Mouse (Mus musculus): Measurements from ENCODE around the gene Dupd1. TPM values are rescaled to one million over a fixed set of nuclear protein-coding genes. Genes with fewer than 3 reads are reported as not detected.

Dupd1 gene
- 0.10 TPM in 1 of 2 replicates, not detected in the other for polyA plus RNA-seq (2015; fragmentation: Nextera tagmentation; extraction: Ambion mirVana)

- H3K4me2 ChIP-seq, result no peak within 1 kb of the TSS
- H3K9ac ChIP-seq, result no peak within 1 kb of the TSS
- no peaks in the 10 kb centered on the region for H3K9me3 ChIP-seq (replicated peaks)
- no peaks in the 10 kb centered on the region for H3K36me3 ChIP-seq (replicated peaks)
- H3K4me1 ChIP-seq (replicated peaks), result no peaks in the 10 kb centered on the region
- 53% methylated on average over 5 of the region's 5 CpGs for WGBS (ENCODE audit: insufficient replicate concordance)
- H3K27ac ChIP-seq (replicated peaks), result no peak within 1 kb of the TSS
- no peak for ATAC-seq (ENCODE audit: insufficient read depth)
- H3K27me3 ChIP-seq, result no peaks in the 10 kb centered on the region
- no peak within 1 kb of the TSS for H3K4me3 ChIP-seq (replicated peaks)
Observed at GRCm38 (mm10) chr14:21714486-21714885, at the start of gene Dupd1. Gene Dupd1 (minus strand): TSS chr14:21714576.

GRCm38 (mm10) chr14:21763736-21764135, 49.4 kb upstream of the Dupd1 start:
- H3K27me3 ChIP-seq, result no peaks in the 10 kb centered on the region
- no peak overlapping the region for H3K27ac ChIP-seq (replicated peaks)
- peaks cover 45% of the 10 kb centered on the region for H3K4me1 ChIP-seq (replicated peaks)
- WGBS (ENCODE audit: insufficient replicate concordance), result 68% methylated on average over 3 of the region's 3 CpGs
- no peaks in the 10 kb centered on the region for H3K36me3 ChIP-seq (replicated peaks)
- H3K9ac ChIP-seq, result no peak overlapping the region
- no peak overlapping the region for H3K4me2 ChIP-seq
- ATAC-seq (ENCODE audit: insufficient read depth), result no peak
- H3K9me3 ChIP-seq (replicated peaks), result no peaks in the 10 kb centered on the region
- H3K4me3 ChIP-seq (replicated peaks), result no peak overlapping the region

- Histone ChIP-seq H3K9ac (no peak overlapping the region), H3K4me3 (replicated peaks) (no peak overlapping the region), H3K4me1 (replicated peaks) (peaks cover 51% of the 10 kb centered on the region), H3K36me3 (replicated peaks) (no peaks in the 10 kb centered on the region), H3K9me3 (replicated peaks) (no peaks in the 10 kb centered on the region), H3K27ac (replicated peaks) (no peak overlapping the region), H3K4me2 (no peak overlapping the region), H3K27me3 (no peaks in the 10 kb centered on the region)
- no peak for ATAC-seq (ENCODE audit: insufficient read depth)
- WGBS (ENCODE audit: insufficient replicate concordance), result 77% methylated on average over 9 of the region's 9 CpGs
Observed at GRCm38 (mm10) chr14:21761560-21761959, 47.2 kb upstream of the Dupd1 start.

- Histone ChIP-seq H3K9me3 (replicated peaks) (no peaks in the 10 kb centered on the region), H3K4me3 (replicated peaks) (no peak overlapping the region), H3K4me2 (no peak overlapping the region), H3K27me3 (no peaks in the 10 kb centered on the region), H3K36me3 (replicated peaks) (no peaks in the 10 kb centered on the region), H3K27ac (replicated peaks) (no peak overlapping the region), H3K4me1 (replicated peaks) (peaks cover 74% of the 10 kb centered on the region), H3K9ac (no peak overlapping the region)
- 50% methylated on average over 4 of the region's 4 CpGs for WGBS (ENCODE audit: insufficient replicate concordance)
- no peak for ATAC-seq (ENCODE audit: insufficient read depth)
Observed at GRCm38 (mm10) chr14:21753367-21753766, 39.0 kb upstream of the Dupd1 start.

GRCm38 (mm10) chr14:21752411-21752810, 38.0 kb upstream of the Dupd1 start:
- H3K4me2 ChIP-seq, result 0 out of 2 replicates have a peak overlapping the region, but pooled peaks have one; percentile 87
- no peaks in the 10 kb centered on the region for H3K9me3 ChIP-seq (replicated peaks)
- WGBS (ENCODE audit: insufficient replicate concordance), result 84% methylated on average over 3 of the region's 3 CpGs
- H3K4me1 ChIP-seq (replicated peaks), result peaks cover 72% of the 10 kb centered on the region
- no peaks in the 10 kb centered on the region for H3K36me3 ChIP-seq (replicated peaks)
- H3K27me3 ChIP-seq, result no peaks in the 10 kb centered on the region
- ATAC-seq (ENCODE audit: insufficient read depth), result no peak
- H3K27ac ChIP-seq (replicated peaks), result no peak overlapping the region
- no peak overlapping the region for H3K4me3 ChIP-seq (replicated peaks)
- H3K9ac ChIP-seq, result no peak overlapping the region

- peak within 1 kb of the TSS; percentile 94 for H3K4me3 ChIP-seq (replicated peaks)
- peak within 1 kb of the TSS; percentile 87 for H3K4me2 ChIP-seq
- ATAC-seq (ENCODE audit: insufficient read depth), result peak; percentile 78
- no peaks in the 10 kb centered on the region for H3K9me3 ChIP-seq (replicated peaks)
- under 1% methylated on average over 26 of the region's 26 CpGs for WGBS (ENCODE audit: insufficient replicate concordance)
- peaks cover 63% of the 10 kb centered on the region for H3K4me1 ChIP-seq (replicated peaks)
- H3K36me3 ChIP-seq (replicated peaks), result no peaks in the 10 kb centered on the region
- peak within 1 kb of the TSS; percentile 79 for H3K27ac ChIP-seq (replicated peaks)
- no peaks in the 10 kb centered on the region for H3K27me3 ChIP-seq
- peak within 1 kb of the TSS; percentile 88 for H3K9ac ChIP-seq
Observed at GRCm38 (mm10) chr14:21750881-21751542, 36.6 kb upstream of the Dupd1 start, which contains the start of gene Dusp13. Gene Dusp13 (minus strand): TSS chr14:21751181.

- Histone ChIP-seq H3K27me3 (no peaks in the 10 kb centered on the region), H3K4me1 (replicated peaks) (peaks cover 55% of the 10 kb centered on the region), H3K9ac (peak within 1 kb of the TSS; percentile 88), H3K36me3 (replicated peaks) (no peaks in the 10 kb centered on the region), H3K4me3 (replicated peaks) (peak within 1 kb of the TSS; percentile 94), H3K27ac (replicated peaks) (peak within 1 kb of the TSS; percentile 79), H3K9me3 (replicated peaks) (no peaks in the 10 kb centered on the region), H3K4me2 (peak within 1 kb of the TSS; percentile 87)
- WGBS (ENCODE audit: insufficient replicate concordance), result 6% methylated on average over 52 of the region's 52 CpGs
- peak; percentile 83 for ATAC-seq (ENCODE audit: insufficient read depth)
Observed at GRCm38 (mm10) chr14:21750008-21750880, 35.9 kb upstream of the Dupd1 start, which contains the start of gene Samd8. Gene Samd8 (plus strand): TSS chr14:21750531.

- H3K27me3 ChIP-seq, result no peaks in the 10 kb centered on the region
- H3K4me1 ChIP-seq (replicated peaks), result peaks cover 42% of the 10 kb centered on the region
- H3K9ac ChIP-seq, result no peak overlapping the region
- ATAC-seq (ENCODE audit: insufficient read depth), result no peak
- 35% methylated on average over 15 of the region's 15 CpGs for WGBS (ENCODE audit: insufficient replicate concordance)
- no peaks in the 10 kb centered on the region for H3K9me3 ChIP-seq (replicated peaks)
- H3K4me2 ChIP-seq, result no peak overlapping the region
- H3K27ac ChIP-seq (replicated peaks), result no peak overlapping the region
- H3K4me3 ChIP-seq (replicated peaks), result no peak overlapping the region
- H3K36me3 ChIP-seq (replicated peaks), result no peaks in the 10 kb centered on the region
Observed at GRCm38 (mm10) chr14:21748142-21748870, 33.9 kb upstream of the Dupd1 start.

GRCm38 (mm10) chr14:21747436-21748141, 33.2 kb upstream of the Dupd1 start:
- H3K36me3 ChIP-seq (replicated peaks), result no peaks in the 10 kb centered on the region
- peaks cover 37% of the 10 kb centered on the region for H3K4me1 ChIP-seq (replicated peaks)
- WGBS (ENCODE audit: insufficient replicate concordance), result 55% methylated on average over 14 of the region's 14 CpGs

GRCm38 (mm10) chr14:21746846-21747245, 32.5 kb upstream of the Dupd1 start:
- WGBS (ENCODE audit: insufficient replicate concordance), result 67% methylated on average over 2 of the region's 2 CpGs
- Histone ChIP-seq H3K27me3 (no peaks in the 10 kb centered on the region), H3K9ac (no peak overlapping the region), H3K36me3 (replicated peaks) (no peaks in the 10 kb centered on the region), H3K9me3 (replicated peaks) (no peaks in the 10 kb centered on the region), H3K27ac (replicated peaks) (no peak overlapping the region), H3K4me3 (replicated peaks) (no peak overlapping the region), H3K4me2 (no peak overlapping the region), H3K4me1 (replicated peaks) (peaks cover 29% of the 10 kb centered on the region)
- ATAC-seq (ENCODE audit: insufficient read depth), result no peak

More at GRCm38 (mm10) chr14:21747436-21748141, 33.2 kb upstream of the Dupd1 start:
- H3K9me3 ChIP-seq (replicated peaks), result no peaks in the 10 kb centered on the region
- H3K4me2 ChIP-seq, result no peak overlapping the region
- ATAC-seq (ENCODE audit: insufficient read depth), result no peak
- no peak overlapping the region for H3K27ac ChIP-seq (replicated peaks)
- H3K27me3 ChIP-seq, result no peaks in the 10 kb centered on the region
- no peak overlapping the region for H3K9ac ChIP-seq
- no peak overlapping the region for H3K4me3 ChIP-seq (replicated peaks)

Data from liver, embryonic 15.5 days (tissue).